Mouse (Mus musculus) hindbrain, postnatal 0 days (tissue): ENCODE data around the gene Tspan5. TPM values are rescaled to one million over a fixed set of nuclear protein-coding genes. Genes with fewer than 3 reads are reported as not detected.

Experiments used
- ATAC-seq: fragments of 200-750 bp; cut with Nextera tagmentation; 2 replicates; pipeline ENCODE4 v1.8.0; 2017; ENCODE audit warnings: mild to moderate bottlenecking, moderate TSS enrichment, moderate library complexity
- DNase-seq: peaks from one replicate; pipeline ENCODE4 v3.0.0-alpha.2; 2015; ENCODE audit warnings: low spot score
- H3K27ac ChIP-seq: fragments of 300-500 bp; sonication (generic); 2 replicates; pipeline ENCODE4 v1.5.1; 2014; ENCODE audit warnings: mild to moderate bottlenecking
- H3K27me3 ChIP-seq: fragments of 300-500 bp; sonication (generic); 2 replicates; pipeline ENCODE4 v1.6.1; 2014; ENCODE audit warnings: low read length, mixed read lengths; ENCODE audit not compliant: insufficient read depth
- H3K36me3 ChIP-seq: fragments of 300-500 bp; sonication (generic); 2 replicates; pipeline ENCODE4 v1.6.1; 2014; ENCODE audit warnings: low read length, mixed read lengths; ENCODE audit not compliant: insufficient read depth
- H3K4me1 ChIP-seq: fragments of 300-500 bp; sonication (generic); 2 replicates; pipeline ENCODE4 v1.6.1; 2014; ENCODE audit warnings: antibody characterized with exemption, low read length, mixed read lengths; ENCODE audit not compliant: insufficient read depth
- H3K4me2 ChIP-seq: fragments of 300-500 bp; sonication (generic); 2 replicates; pipeline ENCODE4 v1.6.1; 2014; ENCODE audit warnings: low read depth, mild to moderate bottlenecking, low read length, moderate library complexity, mixed read lengths
- H3K4me3 ChIP-seq: fragments of 300-500 bp; sonication (generic); 2 replicates; pipeline ENCODE4 v1.5.1; 2014; ENCODE audit warnings: low read length
- H3K9ac ChIP-seq: fragments of 300-500 bp; sonication (generic); replicated peaks from 2 replicates; pipeline ENCODE4 v1.6.1; 2014; ENCODE audit warnings: mild to moderate bottlenecking, low read length, moderate library complexity, mixed read lengths
- H3K9me3 ChIP-seq: fragments of 300-500 bp; sonication (generic); 2 replicates; pipeline ENCODE4 v1.6.1; 2016; ENCODE audit warnings: low read length, mixed read lengths
- CTCF ChIP-seq: IDR thresholded peaks from 2 replicates; pipeline ENCODE4 v1.5.1; 2016; ENCODE audit warnings: antibody characterized with exemption, control low read depth, low read depth
- WGBS: fragments of 180-500 bp; shearing (Covaris S2); extraction: QIAGEN DNeasy Blood & Tissue Kit; methylation state at CpG from one replicate; pipeline ENCODE4 v1.1.7; 2014; 5-methylcytosine and 5-hydroxymethylcytosine counted together
- polyA plus RNA-seq: library from polyadenylated mRNA; unstranded; fragments of >200 nt; fragmentation: Nextera tagmentation; extraction: Ambion mirVana; gene quantifications from 2 replicates; pipeline ENCODE4 v1.2.1, GENCODE M21; 2015
- total RNA-seq: library from RNA; depleted of rRNA; stranded (reverse); fragments of >200 nt; gene quantifications from 2 replicates; pipeline ENCODE4 v1.2.3, GENCODE M21; 2014

Tspan5 gene
- total and polyA plus RNA-seq, 2 experiments from 2014 or later = 86.0 to 135 TPM

- peaks cover 8% of the 10 kb centered on the region; the same call in 1 of the 2 replicates for H3K4me1 ChIP-seq
- no peak for TF ChIP-seq CTCF
- 75% methylated on average over 11 of the region's 11 CpGs for WGBS
- no peak for DNase-seq
- 0 out of 2 replicates have a peak, but pooled peaks have one; percentile 1 for ATAC-seq
- no peak overlapping the region for H3K27ac ChIP-seq
- H3K4me2 ChIP-seq = no peak overlapping the region
- H3K4me3 ChIP-seq = no peak overlapping the region
- no peaks in the 10 kb centered on the region for H3K9me3 ChIP-seq
- no peaks in the 10 kb centered on the region; the same call in 1 of the 2 replicates for H3K36me3 ChIP-seq
- no peaks in the 10 kb centered on the region for H3K27me3 ChIP-seq
- no peak overlapping the region for H3K9ac ChIP-seq
Observed at GRCm38 (mm10) chr3:138880999-138881724, 139.2 kb downstream of the Tspan5 start.

- no peak overlapping the region for H3K4me2 ChIP-seq
- 60% methylated on average over 6 of the region's 6 CpGs for WGBS
- H3K9me3 ChIP-seq = no peaks in the 10 kb centered on the region
- no peak for TF ChIP-seq CTCF
- no peak overlapping the region for H3K27ac ChIP-seq
- no peak overlapping the region for H3K9ac ChIP-seq
- no peaks in the 10 kb centered on the region for H3K27me3 ChIP-seq
- H3K4me1 ChIP-seq = peaks cover 2% of the 10 kb centered on the region; the same call in 1 of the 2 replicates
- H3K4me3 ChIP-seq = no peak overlapping the region
- H3K36me3 ChIP-seq = no peaks in the 10 kb centered on the region; the same call in 1 of the 2 replicates
- ATAC-seq (peak; percentile 35), DNase-seq (peak; percentile 59)
Observed at GRCm38 (mm10) chr3:138881725-138882347, 139.8 kb downstream of the Tspan5 start.

GRCm38 (mm10) chr3:138886121-138886520 is 144.1 kb downstream of the Tspan5 start:
- no peak for TF ChIP-seq CTCF
- Histone ChIP-seq H3K4me3 (no peak overlapping the region), H3K27ac (no peak overlapping the region), H3K9ac (no peak overlapping the region), H3K27me3 (no peaks in the 10 kb centered on the region), H3K4me1 (no peaks in the 10 kb centered on the region), H3K36me3 (no peaks in the 10 kb centered on the region), H3K9me3 (no peaks in the 10 kb centered on the region), H3K4me2 (no peak overlapping the region)
- ATAC-seq (no peak), DNase-seq (no peak)
- 69% methylated on average over 5 of the region's 5 CpGs for WGBS

GRCm38 (mm10) chr3:138889214-138889613 is 147.2 kb downstream of the Tspan5 start:
- no peak for TF ChIP-seq CTCF
- 47% methylated on average over 4 of the region's 4 CpGs for WGBS
- H3K4me1 ChIP-seq = peaks cover 4% of the 10 kb centered on the region; the same call in 1 of the 2 replicates
- DNase-seq (peak; percentile 26), ATAC-seq (0 out of 2 replicates have a peak, but pooled peaks have one; percentile 41)
- H3K27me3 ChIP-seq = no peaks in the 10 kb centered on the region
- H3K4me3 ChIP-seq = no peak overlapping the region
- no peaks in the 10 kb centered on the region for H3K36me3 ChIP-seq
- no peak overlapping the region for H3K27ac ChIP-seq
- H3K4me2 ChIP-seq = no peak overlapping the region
- no peaks in the 10 kb centered on the region for H3K9me3 ChIP-seq
- no peak overlapping the region for H3K9ac ChIP-seq

GRCm38 (mm10) chr3:138889769-138890295 is 147.8 kb downstream of the Tspan5 start:
- peak; percentile 50 for DNase-seq
- H3K27ac ChIP-seq = no peak overlapping the region
- no peak for ATAC-seq
- H3K4me1 ChIP-seq = peaks cover 4% of the 10 kb centered on the region; the same call in 1 of the 2 replicates
- no peak overlapping the region for H3K4me3 ChIP-seq
- H3K4me2 ChIP-seq = no peak overlapping the region
- H3K9me3 ChIP-seq = no peaks in the 10 kb centered on the region
- WGBS = 56% methylated on average over 10 of the region's 10 CpGs
- no peaks in the 10 kb centered on the region for H3K27me3 ChIP-seq
- no peak for TF ChIP-seq CTCF
- no peaks in the 10 kb centered on the region; the same call in 1 of the 2 replicates for H3K36me3 ChIP-seq
- no peak overlapping the region for H3K9ac ChIP-seq

- H3K4me2 ChIP-seq = no peak overlapping the region
- no peak for TF ChIP-seq CTCF
- 62% methylated on average over 5 of the region's 5 CpGs for WGBS
- no peak overlapping the region for H3K27ac ChIP-seq
- H3K4me3 ChIP-seq = no peak overlapping the region
- no peaks in the 10 kb centered on the region for H3K9me3 ChIP-seq
- ATAC-seq (no peak), DNase-seq (no peak)
- peaks cover 12% of the 10 kb centered on the region; the same call in 1 of the 2 replicates for H3K36me3 ChIP-seq
- no peaks in the 10 kb centered on the region for H3K27me3 ChIP-seq
- H3K9ac ChIP-seq = no peak overlapping the region
- H3K4me1 ChIP-seq = peaks cover 4% of the 10 kb centered on the region; the same call in 1 of the 2 replicates
Observed at GRCm38 (mm10) chr3:138893520-138893919, 151.5 kb downstream of the Tspan5 start.
